Mouse (Mus musculus): Measurements from ENCODE around the gene Syncrip. TPM values are rescaled to one million over a fixed set of nuclear protein-coding genes. Genes with fewer than 3 reads are reported as not detected.
"Not testable (repeated sequence)": the region's sequence is repeated elsewhere in the genome, so short reads cannot be mapped to it uniquely, and the experiment has no call there.

The Syncrip gene
- polyA plus RNA-seq, 1 experiment from 2014 or later = 132 TPM

DNA sequence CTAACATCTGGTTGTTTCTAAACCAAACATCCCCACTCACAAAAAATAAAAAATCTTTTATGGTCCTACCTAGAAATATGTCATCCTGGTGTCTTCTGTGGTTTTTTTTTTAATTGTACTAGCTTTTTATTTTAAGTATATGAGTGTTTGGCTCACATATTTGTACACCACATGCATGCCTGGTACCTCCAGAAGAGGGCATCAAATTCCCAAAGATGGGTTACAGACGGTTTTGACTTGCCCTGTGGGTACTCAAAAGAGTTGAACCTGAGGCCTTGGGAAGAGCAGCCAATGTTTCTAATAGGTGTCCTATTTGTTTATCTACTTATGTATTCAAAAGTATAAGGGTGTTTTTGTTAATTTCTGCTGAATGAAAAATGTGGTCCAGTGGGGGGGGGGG lies 6.2 kb downstream of the Syncrip start:
- no peaks in the 10 kb centered on the region for H3K9me3 ChIP-seq (replicated peaks)
- DNase-seq (ENCODE audit: low spot score) = no peak

GRCm38 (mm10) chr9:88461017-88461416 lies 21.4 kb downstream of the Syncrip start:
- peaks cover 99% of the 10 kb centered on the region for H3K36me3 ChIP-seq
- H3K27ac ChIP-seq; H3K9me3 ChIP-seq (replicated peaks); DNase-seq (ENCODE audit: low spot score); H3K4me3 ChIP-seq; H3K27me3 ChIP-seq (ENCODE audit: low read depth, poor library complexity, severe bottlenecking); H3K4me1 ChIP-seq: not testable (repeated sequence)
- WGBS = 87% methylated on average over 3 of the region's 4 CpGs

More for the DNA sequence above, 6.2 kb downstream of the Syncrip start:
- WGBS = 75% methylated on average over 1 of the region's 1 CpGs
- no peak overlapping the region for H3K4me3 ChIP-seq
- no peak overlapping the region for H3K27ac ChIP-seq
- H3K36me3 ChIP-seq = peaks cover 92% of the 10 kb centered on the region
- H3K27me3 ChIP-seq (ENCODE audit: low read depth, poor library complexity, severe bottlenecking) = no peaks in the 10 kb centered on the region
- H3K4me1 ChIP-seq = peaks cover 6% of the 10 kb centered on the region; the same call in 1 of the 2 replicates

DNA sequence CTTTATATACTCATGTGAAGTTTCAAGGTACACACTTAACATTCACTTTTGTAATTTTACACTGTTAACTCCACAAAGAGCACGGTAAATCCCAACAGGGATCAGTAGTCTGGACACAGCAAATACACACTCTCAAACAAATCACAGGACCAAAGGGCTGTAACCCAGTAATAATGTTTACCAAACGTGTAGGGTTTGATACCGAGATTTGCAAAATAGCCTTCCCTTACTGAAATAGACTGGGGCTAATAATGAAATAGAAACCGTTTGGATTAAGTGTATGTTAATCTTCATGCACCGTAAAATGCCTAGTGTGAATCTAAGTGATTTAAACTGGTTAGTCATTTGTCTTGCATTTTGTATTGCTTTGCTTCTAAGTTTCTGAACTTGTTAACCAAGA lies 42.4 kb downstream of the Syncrip start:
- peaks cover 16% of the 10 kb centered on the region for H3K36me3 ChIP-seq
- H3K4me1 ChIP-seq = peaks cover 15% of the 10 kb centered on the region; the same call in 1 of the 2 replicates
- peak overlapping the region; percentile 77; the same call in 1 of the 2 replicates for H3K4me3 ChIP-seq
- DNase-seq (ENCODE audit: low spot score) = no peak
- no peak overlapping the region for H3K27ac ChIP-seq
- WGBS = 34% methylated on average over 5 of the region's 5 CpGs
- H3K9me3 ChIP-seq (replicated peaks) = no peaks in the 10 kb centered on the region
- no peaks in the 10 kb centered on the region for H3K27me3 ChIP-seq (ENCODE audit: low read depth, poor library complexity, severe bottlenecking)

- WGBS = 2% methylated on average over 17 of the region's 17 CpGs
- H3K27me3 ChIP-seq (ENCODE audit: low read depth, poor library complexity, severe bottlenecking) = no peaks in the 10 kb centered on the region
- DNase-seq (ENCODE audit: low spot score) = no peak
- peak overlapping the region; percentile 77 for H3K4me3 ChIP-seq
- H3K36me3 ChIP-seq = peaks cover 8% of the 10 kb centered on the region; the same call in 1 of the 2 replicates
- no peaks in the 10 kb centered on the region for H3K9me3 ChIP-seq (replicated peaks)
- peak overlapping the region; percentile 86 for H3K27ac ChIP-seq
- peaks cover 15% of the 10 kb centered on the region; the same call in 1 of the 2 replicates for H3K4me1 ChIP-seq
Measured at GRCm38 (mm10) chr9:88439238-88439600, 43.2 kb downstream of the Syncrip start.

DNA sequence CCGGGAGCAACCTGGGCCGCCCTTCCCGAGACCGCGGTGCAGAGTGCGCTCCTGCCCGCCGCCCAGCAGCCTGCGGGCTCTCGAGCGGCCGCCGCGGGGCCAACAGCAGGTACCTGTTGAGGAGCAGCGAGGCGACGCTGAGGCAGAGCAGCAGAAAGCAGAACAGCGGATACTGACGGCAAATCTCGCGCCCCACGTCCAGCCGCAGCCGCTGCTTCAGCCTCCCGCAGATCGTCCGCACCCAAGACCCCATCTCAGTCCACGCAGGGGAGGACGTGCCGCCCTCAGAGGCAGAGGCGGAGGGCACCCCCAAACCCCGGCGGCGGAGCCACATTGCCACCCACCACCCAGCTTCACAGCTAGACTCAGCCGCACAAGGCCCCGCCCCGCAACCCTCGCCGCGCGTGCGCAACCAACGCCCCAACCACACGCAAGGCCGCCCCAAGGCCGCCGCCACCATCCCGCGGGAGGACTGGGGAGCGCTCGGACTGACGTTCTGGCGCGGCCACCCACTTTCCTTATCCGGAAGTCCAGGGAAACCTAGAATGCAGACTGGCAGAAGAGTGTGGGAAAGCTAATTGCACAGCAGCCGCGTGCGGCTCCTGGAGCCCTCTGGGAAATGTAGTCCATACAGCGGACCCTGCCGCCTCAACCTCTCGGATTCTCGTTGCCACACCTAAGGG lies 43.7 kb downstream of the Syncrip start, which contains the start of gene Snx14:
Gene Snx14 (minus strand): TSS at position 404 of the 683 bp plus-strand sequence.
- H3K27me3 ChIP-seq (ENCODE audit: low read depth, poor library complexity, severe bottlenecking) = no peaks in the 10 kb centered on the region
- H3K4me3 ChIP-seq = peak within 1 kb of the TSS; percentile 77
- H3K27ac ChIP-seq = peak within 1 kb of the TSS; percentile 86
- H3K9me3 ChIP-seq (replicated peaks) = no peaks in the 10 kb centered on the region
- H3K36me3 ChIP-seq = peaks cover 5% of the 10 kb centered on the region; the same call in 1 of the 2 replicates
- under 1% methylated on average over 62 of the region's 62 CpGs for WGBS
- DNase-seq (ENCODE audit: low spot score) = peak; percentile 96
- H3K4me1 ChIP-seq = peaks cover 15% of the 10 kb centered on the region; the same call in 1 of the 2 replicates

- DNase-seq (ENCODE audit: low spot score) = no peak
- peak overlapping the region; percentile 77 for H3K4me3 ChIP-seq
- H3K27me3 ChIP-seq (ENCODE audit: low read depth, poor library complexity, severe bottlenecking) = no peaks in the 10 kb centered on the region
- H3K36me3 ChIP-seq = peaks cover 5% of the 10 kb centered on the region; the same call in 1 of the 2 replicates
- H3K27ac ChIP-seq = peak overlapping the region; percentile 86
- H3K9me3 ChIP-seq (replicated peaks) = no peaks in the 10 kb centered on the region
- WGBS = 2% methylated on average over 15 of the region's 15 CpGs
- H3K4me1 ChIP-seq = peaks cover 15% of the 10 kb centered on the region; the same call in 1 of the 2 replicates
Measured at GRCm38 (mm10) chr9:88438237-88438554, 44.2 kb downstream of the Syncrip start.

- H3K27me3 ChIP-seq (ENCODE audit: low read depth, poor library complexity, severe bottlenecking) = no peaks in the 10 kb centered on the region
- H3K4me3 ChIP-seq = peak overlapping the region; percentile 77
- peaks cover 15% of the 10 kb centered on the region; the same call in 1 of the 2 replicates for H3K4me1 ChIP-seq
- H3K36me3 ChIP-seq = 0 out of 2 replicates have a peak, but pooled peaks cover 2% of the 10 kb centered on the region
- no peak for DNase-seq (ENCODE audit: low spot score)
- no peaks in the 10 kb centered on the region for H3K9me3 ChIP-seq (replicated peaks)
- no peak overlapping the region for H3K27ac ChIP-seq
- 60% methylated on average over 10 of the region's 10 CpGs for WGBS
Measured at GRCm38 (mm10) chr9:88437342-88438236, 44.8 kb downstream of the Syncrip start.

DNA sequence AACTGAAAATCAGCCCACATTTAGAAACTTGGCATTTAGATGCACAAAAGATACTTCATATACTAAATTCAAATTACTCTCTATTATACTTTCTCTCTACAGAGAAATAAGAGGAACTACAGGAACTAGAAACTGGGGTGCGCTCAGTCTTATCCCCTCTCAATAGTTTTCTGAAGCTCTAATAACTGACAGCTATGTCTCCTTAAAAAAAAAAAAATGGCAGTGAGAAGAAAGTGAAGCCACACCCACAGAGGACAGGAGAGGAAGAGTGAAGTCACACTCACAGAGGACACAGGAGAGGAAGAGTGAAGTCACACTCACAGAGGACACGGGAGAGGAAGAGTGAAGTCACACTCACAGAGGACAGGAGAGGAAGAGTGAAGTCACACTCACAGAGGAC lies 58.0 kb downstream of the Syncrip start:
- DNase-seq (ENCODE audit: low spot score) = no peak
- Histone ChIP-seq H3K4me1 (no peaks in the 10 kb centered on the region), H3K27me3 (ENCODE audit: low read depth, poor library complexity, severe bottlenecking) (no peaks in the 10 kb centered on the region), H3K9me3 (replicated peaks) (no peaks in the 10 kb centered on the region), H3K36me3 (peaks cover 13% of the 10 kb centered on the region), H3K4me3 (no peak overlapping the region), H3K27ac (no peak overlapping the region)
- 96% methylated on average over 2 of the region's 2 CpGs for WGBS

DNA sequence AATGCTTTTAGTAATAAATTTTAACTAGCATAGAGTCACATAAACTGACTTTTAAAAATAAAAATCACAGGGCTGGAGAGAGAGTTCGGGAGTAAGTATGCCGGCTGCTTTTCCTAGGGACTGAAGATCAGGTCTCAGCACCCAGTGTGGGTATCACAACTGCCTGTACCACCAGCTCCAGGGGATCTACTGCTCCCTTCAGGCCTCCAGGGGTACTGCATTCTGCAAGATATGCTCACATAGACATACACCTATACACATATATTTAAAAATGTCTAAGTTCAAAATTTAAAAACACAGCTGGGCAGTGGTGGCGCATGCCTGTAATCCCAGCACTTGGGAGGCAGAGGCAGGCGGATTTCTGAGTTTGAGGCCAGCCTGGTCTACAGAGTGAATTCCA lies 59.9 kb downstream of the Syncrip start:
- 98% methylated on average over 4 of the region's 4 CpGs for WGBS
- H3K27ac ChIP-seq = no peak overlapping the region
- H3K36me3 ChIP-seq = peaks cover 22% of the 10 kb centered on the region
- no peaks in the 10 kb centered on the region for H3K27me3 ChIP-seq (ENCODE audit: low read depth, poor library complexity, severe bottlenecking)
- no peaks in the 10 kb centered on the region for H3K9me3 ChIP-seq (replicated peaks)
- DNase-seq (ENCODE audit: low spot score) = no peak
- no peak overlapping the region for H3K4me3 ChIP-seq
- no peaks in the 10 kb centered on the region for H3K4me1 ChIP-seq

- no peak for DNase-seq (ENCODE audit: low spot score)
- no peaks in the 10 kb centered on the region for H3K4me1 ChIP-seq
- no peaks in the 10 kb centered on the region for H3K27me3 ChIP-seq (ENCODE audit: low read depth, poor library complexity, severe bottlenecking)
- no peaks in the 10 kb centered on the region for H3K9me3 ChIP-seq (replicated peaks)
- no peak overlapping the region for H3K4me3 ChIP-seq
- H3K27ac ChIP-seq = no peak overlapping the region
- H3K36me3 ChIP-seq = peaks cover 12% of the 10 kb centered on the region
- WGBS = 86% methylated on average over 1 of the region's 1 CpGs
Measured at GRCm38 (mm10) chr9:88416752-88417151, 65.6 kb downstream of the Syncrip start.

DNA sequence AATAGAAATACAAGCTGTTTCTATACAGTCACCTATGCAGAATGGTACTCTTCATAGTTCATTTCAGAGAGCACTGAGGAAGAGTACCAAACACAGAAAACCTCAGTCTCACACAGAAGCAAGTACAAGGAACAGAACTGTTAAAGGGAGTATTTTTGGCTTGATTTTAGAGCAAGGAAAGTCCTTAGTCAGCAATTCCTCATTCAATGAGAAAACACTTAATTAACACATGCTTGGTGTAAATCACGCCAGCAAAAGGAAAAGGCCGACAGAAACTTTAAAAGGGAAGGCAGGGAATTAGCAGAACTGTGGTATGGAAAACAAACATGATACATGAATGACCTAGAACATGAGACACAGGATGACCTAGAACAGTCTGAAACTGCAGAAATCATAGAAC lies 72.4 kb downstream of the Syncrip start:
- Histone ChIP-seq H3K4me3 (no peak overlapping the region), H3K9me3 (replicated peaks) (no peaks in the 10 kb centered on the region), H3K27ac (no peak overlapping the region), H3K27me3 (ENCODE audit: low read depth, poor library complexity, severe bottlenecking) (no peaks in the 10 kb centered on the region), H3K4me1 (no peaks in the 10 kb centered on the region), H3K36me3 (peaks cover 16% of the 10 kb centered on the region)
- no peak for DNase-seq (ENCODE audit: low spot score)
- 88% methylated on average over 2 of the region's 2 CpGs for WGBS

- Histone ChIP-seq H3K27me3 (ENCODE audit: low read depth, poor library complexity, severe bottlenecking) (no peaks in the 10 kb centered on the region), H3K27ac (no peak overlapping the region), H3K36me3 (peaks cover 14% of the 10 kb centered on the region), H3K9me3 (replicated peaks) (no peaks in the 10 kb centered on the region), H3K4me3 (no peak overlapping the region), H3K4me1 (no peaks in the 10 kb centered on the region)
- DNase-seq (ENCODE audit: low spot score) = no peak
- WGBS = 93% methylated on average over 6 of the region's 6 CpGs
Measured at GRCm38 (mm10) chr9:88404515-88404914, 77.9 kb downstream of the Syncrip start.

- no peak overlapping the region for H3K4me3 ChIP-seq
- DNase-seq (ENCODE audit: low spot score) = no peak
- no peaks in the 10 kb centered on the region for H3K4me1 ChIP-seq
Measured at GRCm38 (mm10) chr9:88404088-88404487, 78.3 kb downstream of the Syncrip start.

More at GRCm38 (mm10) chr9:88404088-88404487, 78.3 kb downstream of the Syncrip start:
- H3K27me3 ChIP-seq (ENCODE audit: low read depth, poor library complexity, severe bottlenecking) = no peaks in the 10 kb centered on the region
- WGBS = 81% methylated on average over 10 of the region's 10 CpGs
- peaks cover 10% of the 10 kb centered on the region for H3K36me3 ChIP-seq
- no peak overlapping the region for H3K27ac ChIP-seq
- no peaks in the 10 kb centered on the region for H3K9me3 ChIP-seq (replicated peaks)

Measured in limb, embryonic 10.5 days (tissue).